Mouse (Mus musculus): ENCODE results near the gene Tshz2.
A peak's percentile ranks its signal among the peaks of the same experiment; 100 is the strongest.

The Tshz2 gene

GRCm38 (mm10) chr2:169814351-169814750 lies 181.5 kb downstream of the Tshz2 start:
- no peak for DNase-seq (ENCODE audit: low read depth, low spot score)
- Histone ChIP-seq H3K27me3 (ENCODE audit: control insufficient read depth, insufficient read depth, low read length, poor library complexity, severe bottlenecking) (no peaks in the 10 kb centered on the region), H3K36me3 (ENCODE audit: control insufficient read depth, insufficient read depth, low read length, poor library complexity, severe bottlenecking) (no peaks in the 10 kb centered on the region)

- DNase-seq (ENCODE audit: low read depth, low spot score), result no peak
- Histone ChIP-seq H3K36me3 (ENCODE audit: control insufficient read depth, insufficient read depth, low read length, poor library complexity, severe bottlenecking) (no peaks in the 10 kb centered on the region), H3K27me3 (ENCODE audit: control insufficient read depth, insufficient read depth, low read length, poor library complexity, severe bottlenecking) (no peaks in the 10 kb centered on the region)
These were observed 181.9 kb downstream of the Tshz2 start for GRCm38 (mm10) chr2:169814757-169815156.

- H3K27me3 ChIP-seq (ENCODE audit: control insufficient read depth, insufficient read depth, low read length, poor library complexity, severe bottlenecking), result no peaks in the 10 kb centered on the region
- H3K36me3 ChIP-seq (ENCODE audit: control insufficient read depth, insufficient read depth, low read length, poor library complexity, severe bottlenecking), result no peaks in the 10 kb centered on the region
- DNase-seq (ENCODE audit: low read depth, low spot score), result no peak
These were observed 188.2 kb downstream of the Tshz2 start for GRCm38 (mm10) chr2:169821021-169821441.

GRCm38 (mm10) chr2:169825908-169826307 lies 193.1 kb downstream of the Tshz2 start:
- Histone ChIP-seq H3K27me3 (ENCODE audit: control insufficient read depth, insufficient read depth, low read length, poor library complexity, severe bottlenecking) (no peaks in the 10 kb centered on the region), H3K36me3 (ENCODE audit: control insufficient read depth, insufficient read depth, low read length, poor library complexity, severe bottlenecking) (no peaks in the 10 kb centered on the region)
- no peak for DNase-seq (ENCODE audit: low read depth, low spot score)

GRCm38 (mm10) chr2:169826316-169826715 lies 193.5 kb downstream of the Tshz2 start:
- no peak for DNase-seq (ENCODE audit: low read depth, low spot score)
- Histone ChIP-seq H3K27me3 (ENCODE audit: control insufficient read depth, insufficient read depth, low read length, poor library complexity, severe bottlenecking) (no peaks in the 10 kb centered on the region), H3K36me3 (ENCODE audit: control insufficient read depth, insufficient read depth, low read length, poor library complexity, severe bottlenecking) (no peaks in the 10 kb centered on the region)

GRCm38 (mm10) chr2:169826833-169827232 lies 194.0 kb downstream of the Tshz2 start:
- no peaks in the 10 kb centered on the region for H3K27me3 ChIP-seq (ENCODE audit: control insufficient read depth, insufficient read depth, low read length, poor library complexity, severe bottlenecking)
- H3K36me3 ChIP-seq (ENCODE audit: control insufficient read depth, insufficient read depth, low read length, poor library complexity, severe bottlenecking), result no peaks in the 10 kb centered on the region
- DNase-seq (ENCODE audit: low read depth, low spot score), result no peak

GRCm38 (mm10) chr2:169832184-169832583 lies 199.4 kb downstream of the Tshz2 start:
- H3K36me3 ChIP-seq (ENCODE audit: control insufficient read depth, insufficient read depth, low read length, poor library complexity, severe bottlenecking), result no peaks in the 10 kb centered on the region
- DNase-seq (ENCODE audit: low read depth, low spot score), result no peak
- no peaks in the 10 kb centered on the region for H3K27me3 ChIP-seq (ENCODE audit: control insufficient read depth, insufficient read depth, low read length, poor library complexity, severe bottlenecking)

GRCm38 (mm10) chr2:169833638-169834037 lies 200.8 kb downstream of the Tshz2 start:
- Histone ChIP-seq H3K36me3 (ENCODE audit: control insufficient read depth, insufficient read depth, low read length, poor library complexity, severe bottlenecking) (no peaks in the 10 kb centered on the region), H3K27me3 (ENCODE audit: control insufficient read depth, insufficient read depth, low read length, poor library complexity, severe bottlenecking) (no peaks in the 10 kb centered on the region)
- no peak for DNase-seq (ENCODE audit: low read depth, low spot score)

GRCm38 (mm10) chr2:169834602-169835001 lies 201.8 kb downstream of the Tshz2 start:
- DNase-seq (ENCODE audit: low read depth, low spot score), result no peak
- Histone ChIP-seq H3K27me3 (ENCODE audit: control insufficient read depth, insufficient read depth, low read length, poor library complexity, severe bottlenecking) (no peaks in the 10 kb centered on the region), H3K36me3 (ENCODE audit: control insufficient read depth, insufficient read depth, low read length, poor library complexity, severe bottlenecking) (no peaks in the 10 kb centered on the region)

- Histone ChIP-seq H3K27me3 (ENCODE audit: control insufficient read depth, insufficient read depth, low read length, poor library complexity, severe bottlenecking) (no peaks in the 10 kb centered on the region), H3K36me3 (ENCODE audit: control insufficient read depth, insufficient read depth, low read length, poor library complexity, severe bottlenecking) (no peaks in the 10 kb centered on the region)
- DNase-seq (ENCODE audit: low read depth, low spot score), result no peak
These were observed 204.3 kb downstream of the Tshz2 start for GRCm38 (mm10) chr2:169837031-169837605.

- DNase-seq (ENCODE audit: low read depth, low spot score), result no peak
- H3K27me3 ChIP-seq (ENCODE audit: control insufficient read depth, insufficient read depth, low read length, poor library complexity, severe bottlenecking), result no peaks in the 10 kb centered on the region
- no peaks in the 10 kb centered on the region for H3K36me3 ChIP-seq (ENCODE audit: control insufficient read depth, insufficient read depth, low read length, poor library complexity, severe bottlenecking)
These were observed 205.7 kb downstream of the Tshz2 start for GRCm38 (mm10) chr2:169838521-169838920.

GRCm38 (mm10) chr2:169841442-169841841 lies 208.6 kb downstream of the Tshz2 start:
- no peak for DNase-seq (ENCODE audit: low read depth, low spot score)
- Histone ChIP-seq H3K36me3 (ENCODE audit: control insufficient read depth, insufficient read depth, low read length, poor library complexity, severe bottlenecking) (no peaks in the 10 kb centered on the region), H3K27me3 (ENCODE audit: control insufficient read depth, insufficient read depth, low read length, poor library complexity, severe bottlenecking) (no peaks in the 10 kb centered on the region)

- DNase-seq (ENCODE audit: low read depth, low spot score), result no peak
- H3K27me3 ChIP-seq (ENCODE audit: control insufficient read depth, insufficient read depth, low read length, poor library complexity, severe bottlenecking), result no peaks in the 10 kb centered on the region
- no peaks in the 10 kb centered on the region for H3K36me3 ChIP-seq (ENCODE audit: control insufficient read depth, insufficient read depth, low read length, poor library complexity, severe bottlenecking)
These were observed 209.7 kb downstream of the Tshz2 start for GRCm38 (mm10) chr2:169842494-169842893.

- no peak for DNase-seq (ENCODE audit: low read depth, low spot score)
- no peaks in the 10 kb centered on the region for H3K36me3 ChIP-seq (ENCODE audit: control insufficient read depth, insufficient read depth, low read length, poor library complexity, severe bottlenecking)
- H3K27me3 ChIP-seq (ENCODE audit: control insufficient read depth, insufficient read depth, low read length, poor library complexity, severe bottlenecking), result no peaks in the 10 kb centered on the region
These were observed 210.7 kb downstream of the Tshz2 start for GRCm38 (mm10) chr2:169843553-169843952.

GRCm38 (mm10) chr2:169849077-169849476 lies 216.3 kb downstream of the Tshz2 start:
- peak; percentile 3 for DNase-seq (ENCODE audit: low read depth, low spot score)
- no peaks in the 10 kb centered on the region for H3K27me3 ChIP-seq (ENCODE audit: control insufficient read depth, insufficient read depth, low read length, poor library complexity, severe bottlenecking)
- no peaks in the 10 kb centered on the region for H3K36me3 ChIP-seq (ENCODE audit: control insufficient read depth, insufficient read depth, low read length, poor library complexity, severe bottlenecking)

GRCm38 (mm10) chr2:169849541-169849940 lies 216.7 kb downstream of the Tshz2 start:
- no peak for DNase-seq (ENCODE audit: low read depth, low spot score)
- Histone ChIP-seq H3K27me3 (ENCODE audit: control insufficient read depth, insufficient read depth, low read length, poor library complexity, severe bottlenecking) (no peaks in the 10 kb centered on the region), H3K36me3 (ENCODE audit: control insufficient read depth, insufficient read depth, low read length, poor library complexity, severe bottlenecking) (no peaks in the 10 kb centered on the region)
